Mouse (Mus musculus): Measurements from ENCODE around the gene Hhip.

DNA sequence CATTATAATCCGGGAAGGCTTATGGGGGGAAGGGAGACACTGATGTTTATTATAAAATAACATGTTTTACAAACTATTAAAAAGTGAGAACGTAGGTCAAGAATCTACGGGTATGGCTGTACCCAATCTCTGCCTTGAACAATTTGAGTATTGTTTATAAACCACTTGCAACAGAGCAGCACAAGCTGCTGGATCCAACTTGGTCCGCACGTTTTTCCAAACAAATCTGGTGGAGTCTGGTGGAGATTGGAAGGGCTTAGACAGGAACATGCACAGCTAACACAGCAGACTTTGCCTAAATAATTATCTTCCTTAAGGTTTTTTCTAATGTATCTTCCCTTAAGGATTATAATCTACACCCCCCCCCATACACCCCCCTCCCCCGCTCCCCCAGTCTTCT lies 2.7 kb downstream of the Hhip start:
- no peak for TF ChIP-seq CTCF (IDR thresholded peaks at IDR 0.05; ENCODE audit: low read depth)
- no peak for TF ChIP-seq EP300 (IDR thresholded peaks at IDR 0.05; ENCODE audit: low read depth)

Data from heart, postnatal 0 days (tissue).